Mouse (Mus musculus): ENCODE measurements around the gene Tcea2. TPM values are rescaled to one million over a fixed set of nuclear protein-coding genes. Genes with fewer than 3 reads are reported as not detected.

The Tcea2 gene
- polyA plus RNA-seq, 2 experiments = 1.8 to 3.4 TPM

DNA sequence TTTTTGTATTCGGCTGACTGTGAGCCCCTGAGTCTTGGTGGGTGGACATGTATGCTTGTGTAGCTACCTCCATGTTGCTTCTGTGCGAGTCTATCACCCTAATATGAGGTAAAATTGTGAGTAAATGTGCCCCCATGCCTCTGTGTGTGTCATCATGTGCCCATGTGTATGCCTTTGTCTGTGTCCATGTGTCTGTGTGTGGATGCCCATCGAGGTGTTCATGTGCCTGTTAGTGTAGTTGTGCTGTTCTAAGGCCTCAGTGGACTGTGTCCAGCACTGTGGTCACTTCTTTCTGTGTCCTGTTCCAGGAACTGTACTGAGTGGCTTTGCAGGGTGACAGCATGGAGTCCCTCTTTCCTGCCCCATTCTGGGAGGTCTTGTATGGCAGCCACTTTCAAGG is 35.3 kb downstream of the Tcea2 start:
- Histone ChIP-seq H3K4me1 (replicated peaks; ENCODE audit: control insufficient read depth in 2 of 2, insufficient read depth in 2 of 2, low read length in 1 of 2) (0 out of 4 replicates have a peak, but pooled peaks cover 0 to 5% of the 10 kb centered on the region in 2 experiments), H3K27me3 (ENCODE audit: control insufficient read depth, insufficient read depth, low read length) (no peaks in the 10 kb centered on the region), H3K9ac (replicated peaks) (no peak overlapping the region), H3K4me3 (ENCODE audit: insufficient read depth in 1 of 2, low read depth in 2 of 2, low read length in 2 of 2) (no peak overlapping the region), H3K36me3 (replicated peaks; ENCODE audit: control insufficient read depth, insufficient read depth, low read depth) (no peaks in the 10 kb centered on the region), H3K4me2 (ENCODE audit: low read depth) (no peak overlapping the region), H3K27ac (no peak overlapping the region), H3K9me3 (ENCODE audit: control insufficient read depth, low read length) (no peaks in the 10 kb centered on the region)
- 53% methylated on average over 3 of the region's 3 CpGs for WGBS (ENCODE audit: insufficient replicate concordance)
- DNase-seq (ENCODE audit: low read depth in 3 of 3, low spot score in 3 of 3) (no peak), ATAC-seq (ENCODE audit: insufficient read depth) (no peak)
- TF ChIP-seq CTCF (IDR thresholded peaks at IDR 0.05; ENCODE audit: low read depth) = no peak
- TF ChIP-seq EP300 (IDR thresholded peaks at IDR 0.05; ENCODE audit: low read depth) = no peak

DNA sequence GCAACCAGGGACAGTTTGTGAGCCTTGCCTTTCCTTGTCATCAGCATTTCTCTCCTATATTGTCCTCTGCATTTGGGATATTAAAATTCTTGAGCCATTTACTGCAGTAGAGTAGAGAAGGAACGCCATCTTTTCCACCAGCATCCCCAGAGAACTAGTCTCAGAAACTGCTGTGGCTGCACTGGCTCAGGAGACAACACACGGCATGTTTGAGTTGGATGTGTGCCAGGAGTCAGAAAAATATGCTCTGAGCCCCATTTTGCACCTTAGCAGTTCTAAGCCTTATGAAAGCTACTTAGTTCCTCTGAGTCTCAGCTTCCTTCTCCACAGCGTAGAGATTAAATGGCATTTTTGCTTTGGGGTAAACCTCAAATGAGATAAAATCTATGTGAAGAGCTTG is 36.9 kb downstream of the Tcea2 start:
- H3K36me3 ChIP-seq (replicated peaks; ENCODE audit: control insufficient read depth, insufficient read depth, low read depth) = no peaks in the 10 kb centered on the region
- H3K4me2 ChIP-seq (ENCODE audit: low read depth) = no peak overlapping the region
- DNase-seq (ENCODE audit: low read depth in 3 of 3, low spot score in 3 of 3) (no peak), ATAC-seq (ENCODE audit: insufficient read depth) (no peak)
- no peak overlapping the region for H3K9ac ChIP-seq (replicated peaks)
- no peaks in the 10 kb centered on the region for H3K27me3 ChIP-seq (ENCODE audit: control insufficient read depth, insufficient read depth, low read length)
- 35% methylated on average over 3 of the region's 3 CpGs for WGBS (ENCODE audit: insufficient replicate concordance)
- no peaks in the 10 kb centered on the region for H3K9me3 ChIP-seq (ENCODE audit: control insufficient read depth, low read length)
- no peak overlapping the region for H3K4me3 ChIP-seq (ENCODE audit: insufficient read depth in 1 of 2, low read depth in 2 of 2, low read length in 2 of 2)
- no peak for TF ChIP-seq CTCF (IDR thresholded peaks at IDR 0.05; ENCODE audit: low read depth)
- TF ChIP-seq EP300 (IDR thresholded peaks at IDR 0.05; ENCODE audit: low read depth) = no peak
- no peak overlapping the region for H3K27ac ChIP-seq
- H3K4me1 ChIP-seq (replicated peaks; ENCODE audit: control insufficient read depth in 2 of 2, insufficient read depth in 2 of 2, low read length in 1 of 2) = 0 out of 4 replicates have a peak, but pooled peaks cover 0 to 5% of the 10 kb centered on the region in 2 experiments

DNA sequence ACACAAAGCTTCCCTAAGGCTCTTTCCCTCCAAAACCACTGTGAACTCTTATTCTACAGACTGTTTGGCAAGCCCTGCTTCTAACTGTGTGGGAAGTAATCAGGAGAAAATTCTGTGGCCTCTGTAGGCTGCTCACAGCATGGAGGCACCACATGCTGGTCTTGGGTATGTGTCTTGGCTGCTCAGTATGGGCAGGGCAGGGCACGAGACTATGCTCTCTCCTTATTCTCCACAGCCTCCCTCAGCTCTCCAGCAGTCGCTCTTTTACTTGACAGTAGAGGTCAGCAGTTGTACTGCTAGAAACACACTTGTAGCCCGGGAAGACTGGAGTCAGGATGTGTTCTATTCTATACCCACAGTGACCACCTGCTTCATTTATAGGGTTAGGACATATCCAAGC is 40.0 kb downstream of the Tcea2 start:
- Histone ChIP-seq H3K4me3 (ENCODE audit: insufficient read depth in 1 of 2, low read depth in 2 of 2, low read length in 2 of 2) (no peak overlapping the region), H3K36me3 (replicated peaks; ENCODE audit: control insufficient read depth, insufficient read depth, low read depth) (no peaks in the 10 kb centered on the region), H3K27ac (no peak overlapping the region), H3K9me3 (ENCODE audit: control insufficient read depth, low read length) (no peaks in the 10 kb centered on the region), H3K27me3 (ENCODE audit: control insufficient read depth, insufficient read depth, low read length) (no peaks in the 10 kb centered on the region), H3K4me1 (replicated peaks; ENCODE audit: control insufficient read depth in 2 of 2, insufficient read depth in 2 of 2, low read length in 1 of 2) (0 out of 4 replicates have a peak, but pooled peaks cover 0 to 4% of the 10 kb centered on the region in 2 experiments), H3K9ac (replicated peaks) (no peak overlapping the region), H3K4me2 (ENCODE audit: low read depth) (no peak overlapping the region)
- no peak for DNase-seq (ENCODE audit: low read depth in 3 of 3, low spot score in 3 of 3)
- 19% methylated on average over 3 of the region's 3 CpGs for WGBS (ENCODE audit: insufficient replicate concordance)
- no peak for ATAC-seq (ENCODE audit: insufficient read depth)
- TF ChIP-seq EP300 (IDR thresholded peaks at IDR 0.05; ENCODE audit: low read depth) (no peak), CTCF (IDR thresholded peaks at IDR 0.05; ENCODE audit: low read depth) (no peak)

DNA sequence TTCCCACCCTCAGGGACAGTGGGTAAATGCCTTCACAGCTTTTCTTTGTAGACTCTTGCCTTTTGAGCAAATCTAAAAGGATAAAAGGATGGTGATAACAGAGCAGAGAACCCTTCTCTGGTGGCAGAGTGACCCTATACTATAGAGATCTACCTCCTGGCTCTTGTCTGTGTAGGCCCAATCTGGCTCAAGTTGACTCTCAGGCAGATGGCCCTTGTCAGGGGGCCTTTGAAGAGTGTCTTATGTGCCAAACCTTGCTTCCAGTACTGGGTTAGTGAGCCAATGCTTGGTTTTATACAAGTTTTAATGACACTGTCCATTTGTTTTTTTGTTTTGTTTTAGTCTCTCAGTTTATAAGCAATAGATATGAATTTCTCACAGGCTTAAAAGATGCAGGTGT is 41.1 kb downstream of the Tcea2 start:
- H3K9ac ChIP-seq (replicated peaks) = no peak overlapping the region
- no peaks in the 10 kb centered on the region for H3K27me3 ChIP-seq (ENCODE audit: control insufficient read depth, insufficient read depth, low read length)
- H3K4me2 ChIP-seq (ENCODE audit: low read depth) = no peak overlapping the region
- H3K4me1 ChIP-seq (replicated peaks; ENCODE audit: control insufficient read depth in 2 of 2, insufficient read depth in 2 of 2, low read length in 1 of 2) = no peaks in the 10 kb centered on the region
- TF ChIP-seq CTCF (IDR thresholded peaks at IDR 0.05; ENCODE audit: low read depth) = no peak
- no peaks in the 10 kb centered on the region for H3K9me3 ChIP-seq (ENCODE audit: control insufficient read depth, low read length)
- no peak overlapping the region for H3K27ac ChIP-seq
- no peak for DNase-seq (ENCODE audit: low read depth in 3 of 3, low spot score in 3 of 3)
- H3K36me3 ChIP-seq (replicated peaks; ENCODE audit: control insufficient read depth, insufficient read depth, low read depth) = no peaks in the 10 kb centered on the region
- no peak for ATAC-seq (ENCODE audit: insufficient read depth)
- no peak overlapping the region for H3K4me3 ChIP-seq (ENCODE audit: insufficient read depth in 1 of 2, low read depth in 2 of 2, low read length in 2 of 2)

DNA sequence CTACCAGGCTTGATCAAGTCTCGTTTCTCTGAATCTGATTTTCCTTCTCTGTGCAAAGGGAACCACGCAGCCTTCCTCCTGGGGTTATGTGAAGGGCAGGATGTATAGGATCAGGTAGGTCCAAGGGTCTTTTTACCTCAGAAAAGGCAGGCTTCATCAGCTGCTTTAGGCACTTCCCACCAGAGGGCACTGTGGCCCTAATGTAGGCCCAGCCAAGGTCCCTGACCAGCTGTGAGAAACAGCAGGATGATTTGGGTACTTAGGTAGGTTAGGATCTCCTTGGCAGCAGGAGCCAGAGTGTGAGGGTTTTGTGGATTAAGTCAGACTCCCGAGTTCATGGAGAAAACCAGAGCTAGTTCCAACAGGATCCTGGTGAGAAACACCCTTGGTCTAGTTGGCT is 42.1 kb downstream of the Tcea2 start:
- no peaks in the 10 kb centered on the region for H3K27me3 ChIP-seq (ENCODE audit: control insufficient read depth, insufficient read depth, low read length)
- ATAC-seq (ENCODE audit: insufficient read depth) = no peak

More for the DNA sequence above, 42.1 kb downstream of the Tcea2 start:
- Histone ChIP-seq H3K4me1 (replicated peaks; ENCODE audit: control insufficient read depth in 2 of 2, insufficient read depth in 2 of 2, low read length in 1 of 2) (no peaks in the 10 kb centered on the region), H3K4me3 (ENCODE audit: insufficient read depth in 1 of 2, low read depth in 2 of 2, low read length in 2 of 2) (no peak overlapping the region), H3K27ac (no peak overlapping the region), H3K36me3 (replicated peaks; ENCODE audit: control insufficient read depth, insufficient read depth, low read depth) (no peaks in the 10 kb centered on the region), H3K4me2 (ENCODE audit: low read depth) (no peak overlapping the region), H3K9me3 (ENCODE audit: control insufficient read depth, low read length) (no peaks in the 10 kb centered on the region), H3K9ac (replicated peaks) (no peak overlapping the region)
- TF ChIP-seq EP300 (IDR thresholded peaks at IDR 0.05; ENCODE audit: low read depth) (no peak), CTCF (IDR thresholded peaks at IDR 0.05; ENCODE audit: low read depth) (peak; percentile 70)
- WGBS (ENCODE audit: insufficient replicate concordance) = 7% methylated on average over 3 of the region's 3 CpGs
- DNase-seq (ENCODE audit: low read depth in 3 of 3, low spot score in 3 of 3) = no peak

All from liver, embryonic 14.5 days (tissue).